Mouse (Mus musculus) stomach, embryonic 16.5 days (tissue): ENCODE measurements around the gene Chrna5. TPM values are rescaled to one million over a fixed set of nuclear protein-coding genes. Genes with fewer than 3 reads are reported as not detected.
"Not testable (repeated sequence)": the region's sequence is repeated elsewhere in the genome, so short reads cannot be mapped to it uniquely, and the experiment has no call there.

ENCODE experiments used
- ATAC-seq: fragments of 200-750 bp; cut with Nextera tagmentation; 2 replicates; pipeline ENCODE4 v1.8.0; 2017; ENCODE audit warnings: moderate number of reproducible peaks, moderate TSS enrichment; ENCODE audit not compliant: insufficient read depth, low FRiP score
- H3K27ac ChIP-seq: fragments of 300-500 bp; sonication (generic); 2 replicates; pipeline ENCODE4 v1.5.1; 2014; ENCODE audit warnings: low read length
- H3K27me3 ChIP-seq: fragments of 300-500 bp; sonication (generic); 2 replicates; pipeline ENCODE4 v1.6.1; 2014; ENCODE audit warnings: low read length, control low read depth, mixed read lengths; ENCODE audit not compliant: control insufficient read depth, insufficient read depth
- H3K36me3 ChIP-seq: fragments of 300-500 bp; sonication (generic); 2 replicates; pipeline ENCODE4 v1.6.1; 2014; ENCODE audit warnings: low read length; ENCODE audit not compliant: control insufficient read depth, insufficient read depth
- H3K4me1 ChIP-seq: fragments of 300-500 bp; sonication (generic); 2 replicates; pipeline ENCODE4 v1.6.1; 2014; ENCODE audit warnings: low read length, control low read depth, mixed read lengths; ENCODE audit not compliant: control insufficient read depth, insufficient read depth
- H3K4me2 ChIP-seq: fragments of 300-500 bp; sonication (generic); 2 replicates; pipeline ENCODE4 v1.6.1; 2014; ENCODE audit warnings: low read depth, low read length, mixed read lengths
- H3K4me3 ChIP-seq: fragments of 300-500 bp; sonication (generic); replicated peaks from 2 replicates; pipeline ENCODE4 v1.5.1; 2014; ENCODE audit warnings: mild to moderate bottlenecking, low read length
- H3K9ac ChIP-seq: fragments of 300-500 bp; sonication (generic); 2 replicates; pipeline ENCODE4 v1.6.1; 2014; ENCODE audit warnings: low read length
- H3K9me3 ChIP-seq: fragments of 300-500 bp; sonication (generic); replicated peaks from 2 replicates; pipeline ENCODE4 v1.6.1; 2016; ENCODE audit warnings: low read length, control low read depth; ENCODE audit not compliant: control insufficient read depth
- WGBS: fragments of 180-500 bp; shearing (Covaris S2); extraction: QIAGEN DNeasy Blood & Tissue Kit; methylation state at CpG from one replicate; pipeline ENCODE4 v1.1.7; 2014; 5-methylcytosine and 5-hydroxymethylcytosine counted together
- polyA plus RNA-seq: library from polyadenylated mRNA; unstranded; fragments of >200 nt; fragmentation: Nextera tagmentation; extraction: Ambion mirVana; gene quantifications from 2 replicates; pipeline ENCODE4 v1.2.1, GENCODE M21; 2015

Chrna5 gene
- 0.44 TPM in 2 replicates for polyA plus RNA-seq

DNA sequence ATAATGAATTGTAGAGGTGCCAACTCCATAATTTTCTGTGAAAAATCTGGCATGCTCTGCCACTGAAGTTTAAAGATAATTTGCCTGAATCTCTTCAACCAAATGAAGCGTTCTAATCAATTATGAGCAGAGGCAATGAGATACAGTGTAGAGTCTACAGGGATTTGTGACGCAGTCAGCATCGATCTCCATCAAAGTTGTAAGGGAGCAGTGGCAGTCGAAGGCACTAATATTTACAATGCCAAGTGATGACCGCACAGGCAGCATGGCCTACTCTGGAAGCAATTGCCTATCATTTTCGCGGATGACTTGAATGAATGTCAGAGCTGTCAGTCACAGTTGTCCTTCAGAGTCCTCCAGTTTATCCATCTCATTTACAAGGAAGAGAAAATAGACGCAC, at the start of gene Chrna5:
Chrna5 (plus strand) TSS at position 207 of the 400 bp plus-strand sequence.
- Histone ChIP-seq H3K4me1 (0 out of 2 replicates have a peak, but pooled peaks cover 4% of the 10 kb centered on the region), H3K9me3 (no peaks in the 10 kb centered on the region), H3K9ac (peak within 1 kb of the TSS; percentile 67), H3K36me3 (no peaks in the 10 kb centered on the region), H3K27ac (no peak within 1 kb of the TSS), H3K27me3 (peaks cover 30% of the 10 kb centered on the region), H3K4me3 (peak within 1 kb of the TSS; percentile 68), H3K4me2 (peak within 1 kb of the TSS; percentile 98)
- 71% methylated on average over 8 of the region's 8 CpGs for WGBS
- ATAC-seq, result no peak

DNA sequence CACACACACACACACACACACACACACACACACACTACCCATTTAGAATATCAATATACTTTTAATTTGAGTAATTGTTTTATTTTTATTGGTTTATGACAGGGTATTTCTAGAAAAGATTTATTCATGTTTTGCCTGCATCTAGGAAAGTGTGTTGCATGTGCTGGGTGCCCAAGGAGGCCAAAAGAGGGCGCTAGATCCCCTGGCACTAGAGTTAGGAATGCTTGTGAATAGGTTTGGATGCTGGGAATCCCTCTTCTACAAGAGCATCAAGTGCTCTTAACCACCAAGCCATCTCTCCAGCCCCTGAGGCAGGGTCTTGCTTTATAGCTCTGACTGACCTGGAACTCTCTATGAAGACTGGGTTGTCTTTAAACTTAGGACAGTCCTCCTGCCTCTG, 48.9 kb upstream of the Chrna5 start:
- no peak overlapping the region for H3K4me2 ChIP-seq
- H3K27me3 ChIP-seq, result no peaks in the 10 kb centered on the region
- 10% methylated on average over 1 of the region's 1 CpGs for WGBS
- no peak overlapping the region for H3K27ac ChIP-seq
- no peaks in the 10 kb centered on the region for H3K4me1 ChIP-seq
- ATAC-seq, result no peak
- H3K4me3 ChIP-seq, result no peak overlapping the region
- H3K36me3 ChIP-seq, result no peaks in the 10 kb centered on the region
- no peak overlapping the region for H3K9ac ChIP-seq
- no peaks in the 10 kb centered on the region for H3K9me3 ChIP-seq

DNA sequence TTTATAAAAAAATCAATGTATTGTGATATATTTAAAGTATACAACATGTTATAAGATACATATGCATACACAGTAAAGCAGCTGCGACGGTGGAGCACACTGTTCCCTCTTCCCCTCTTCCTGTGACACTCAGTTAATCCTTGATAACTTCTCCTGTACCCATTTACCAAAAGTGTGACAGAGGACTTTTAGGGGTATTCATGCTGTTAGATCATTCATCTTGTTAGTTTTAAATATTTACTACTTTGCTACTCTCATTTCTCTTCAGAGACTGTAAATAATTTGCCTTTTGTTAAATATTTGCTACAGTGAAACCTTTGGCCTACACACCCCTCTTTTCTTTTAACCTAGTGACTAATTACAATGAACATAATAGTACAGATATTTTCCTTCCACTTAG, 48.3 kb upstream of the Chrna5 start:
- Histone ChIP-seq H3K9ac (no peak overlapping the region), H3K27ac (no peak overlapping the region), H3K4me2 (no peak overlapping the region), H3K36me3 (no peaks in the 10 kb centered on the region), H3K9me3 (no peaks in the 10 kb centered on the region), H3K4me1 (no peaks in the 10 kb centered on the region), H3K27me3 (no peaks in the 10 kb centered on the region), H3K4me3 (no peak overlapping the region)
- 57% methylated on average over 2 of the region's 2 CpGs for WGBS
- ATAC-seq, result no peak

DNA sequence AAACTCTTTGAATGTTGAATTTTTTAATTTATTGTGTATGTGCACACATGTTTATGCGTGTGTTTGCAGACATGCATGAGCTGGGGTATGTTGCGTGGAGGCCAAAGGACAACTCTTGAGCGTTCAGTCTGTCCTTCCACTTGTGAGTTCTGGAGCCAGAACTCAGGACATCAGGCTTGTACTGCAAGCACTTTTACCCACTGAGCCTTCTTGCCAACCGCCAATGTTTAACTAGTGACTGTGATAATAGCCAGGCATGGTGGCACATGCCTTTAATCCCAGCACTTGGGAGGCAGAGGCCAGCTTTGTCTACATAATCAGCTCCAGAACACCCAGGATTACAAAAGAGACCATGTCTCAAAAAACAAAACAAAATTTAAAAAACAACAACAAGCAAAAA, 38.6 kb upstream of the Chrna5 start:
- H3K9ac ChIP-seq, result no peak overlapping the region
- H3K4me2 ChIP-seq, result no peak overlapping the region
- H3K9me3 ChIP-seq, result no peaks in the 10 kb centered on the region
- no peaks in the 10 kb centered on the region for H3K4me1 ChIP-seq
- no peak for ATAC-seq
- no peaks in the 10 kb centered on the region for H3K36me3 ChIP-seq
- H3K27me3 ChIP-seq, result no peaks in the 10 kb centered on the region
- 86% methylated on average over 4 of the region's 4 CpGs for WGBS
- no peak overlapping the region for H3K27ac ChIP-seq
- no peak overlapping the region for H3K4me3 ChIP-seq

DNA sequence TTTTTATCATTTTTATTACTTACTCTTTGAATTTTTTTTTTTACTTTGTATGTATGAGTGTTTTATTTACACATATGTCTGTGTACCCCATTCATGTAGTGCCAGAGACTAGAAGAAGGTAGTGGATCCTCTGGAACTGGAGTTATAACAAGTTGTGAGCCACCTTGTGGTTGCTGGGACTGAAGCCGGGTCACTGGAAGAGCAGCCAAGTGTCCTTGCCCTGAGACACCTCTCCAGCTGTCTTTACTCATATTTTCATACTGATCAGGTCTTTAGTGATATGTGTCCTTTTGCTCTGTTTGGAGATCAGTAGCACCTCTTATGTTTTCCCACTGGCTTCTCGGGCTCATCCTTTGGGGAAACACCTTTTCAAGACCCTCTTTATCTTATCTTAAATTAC, 36.2 kb upstream of the Chrna5 start:
- ATAC-seq, result no peak
- Histone ChIP-seq H3K9ac (no peak overlapping the region), H3K4me1 (no peaks in the 10 kb centered on the region), H3K9me3 (no peaks in the 10 kb centered on the region), H3K27me3 (no peaks in the 10 kb centered on the region), H3K4me2 (no peak overlapping the region), H3K4me3 (no peak overlapping the region), H3K27ac (no peak overlapping the region), H3K36me3 (no peaks in the 10 kb centered on the region)
- 64% methylated on average over 2 of the region's 2 CpGs for WGBS

DNA sequence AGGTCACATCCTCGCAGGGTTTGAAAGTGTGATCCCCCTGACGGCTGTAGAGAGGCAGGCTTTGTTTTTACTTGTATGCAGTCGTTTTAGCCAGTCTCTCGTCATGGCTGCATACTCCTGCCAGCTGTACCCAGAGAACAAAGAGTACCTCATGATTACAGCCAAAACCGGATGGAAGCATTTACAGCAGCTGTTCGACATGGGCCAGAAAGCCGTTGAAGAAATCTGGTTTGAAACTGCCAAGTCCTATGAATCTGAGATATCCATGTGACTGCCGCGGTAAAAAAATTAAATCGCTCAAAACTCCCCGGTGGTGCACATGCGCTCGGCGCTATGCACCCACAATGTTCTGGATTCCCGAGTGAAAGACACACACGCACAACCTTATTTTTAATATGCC, 34.4 kb upstream of the Chrna5 start:
- H3K4me1 ChIP-seq, result no peaks in the 10 kb centered on the region; the same call in 1 of the 2 replicates
- H3K27ac ChIP-seq, result no peak overlapping the region
- ATAC-seq, result no peak
- H3K27me3 ChIP-seq, result no peaks in the 10 kb centered on the region
- H3K36me3 ChIP-seq, result no peaks in the 10 kb centered on the region
- no peak overlapping the region for H3K4me2 ChIP-seq
- no peak overlapping the region for H3K9ac ChIP-seq
- H3K4me3 ChIP-seq, result no peak overlapping the region
- no peaks in the 10 kb centered on the region for H3K9me3 ChIP-seq
- 64% methylated on average over 16 of the region's 16 CpGs for WGBS

DNA sequence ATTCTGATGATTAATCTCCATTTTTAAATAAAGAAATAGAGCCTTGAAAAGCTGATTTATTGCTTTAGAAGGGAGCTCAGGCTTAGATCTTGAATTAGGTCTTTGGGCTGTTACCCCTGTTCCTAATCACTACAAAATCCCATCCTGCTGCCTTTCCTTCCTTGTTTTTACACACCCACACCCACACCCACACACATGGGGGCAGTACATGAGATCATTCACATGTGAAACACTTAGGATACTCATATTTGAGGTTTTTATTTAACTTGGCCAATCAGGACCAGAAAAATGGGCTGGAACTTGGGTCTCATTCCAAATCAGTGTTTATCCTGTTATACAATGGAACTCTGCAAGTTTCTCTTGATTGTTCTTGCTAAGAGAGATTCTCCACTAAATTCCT, 31.2 kb upstream of the Chrna5 start:
- H3K27ac ChIP-seq, result no peak overlapping the region
- H3K4me2 ChIP-seq, result no peak overlapping the region
- H3K36me3 ChIP-seq, result peaks cover 4% of the 10 kb centered on the region
- no peaks in the 10 kb centered on the region for H3K9me3 ChIP-seq
- H3K9ac ChIP-seq, result no peak overlapping the region
- peaks cover 8% of the 10 kb centered on the region; the same call in 1 of the 2 replicates for H3K4me1 ChIP-seq
- H3K4me3 ChIP-seq, result no peak overlapping the region
- ATAC-seq, result no peak
- no peaks in the 10 kb centered on the region for H3K27me3 ChIP-seq

DNA sequence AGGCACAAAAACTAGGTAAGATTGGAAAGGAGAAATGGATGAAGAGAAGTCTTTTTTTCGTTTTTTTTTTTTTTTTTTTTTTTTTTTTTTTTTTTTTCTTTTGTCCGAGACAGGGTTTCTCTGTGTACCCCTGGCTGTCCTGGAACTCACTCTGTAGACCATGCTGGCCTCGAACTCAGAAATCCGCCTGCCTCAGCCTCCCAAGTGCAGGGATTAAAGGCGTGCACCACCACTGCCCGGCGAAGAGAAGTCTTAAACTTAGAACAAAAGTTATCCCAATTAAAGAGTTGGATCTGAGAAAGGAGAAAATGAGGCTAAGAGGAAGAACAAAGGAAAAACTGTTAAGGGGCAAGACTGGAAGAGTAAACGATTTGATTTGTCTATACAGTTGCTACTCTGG, 30.5 kb upstream of the Chrna5 start:
- peak overlapping the region; percentile 55 for H3K4me2 ChIP-seq
- peak overlapping the region; percentile 56 for H3K27ac ChIP-seq
- not testable (repeated sequence) for H3K4me1 ChIP-seq, H3K36me3 ChIP-seq, H3K9me3 ChIP-seq, H3K27me3 ChIP-seq, ATAC-seq
- WGBS, result 44% methylated on average over 8 of the region's 8 CpGs
- peak overlapping the region; percentile 84 for H3K4me3 ChIP-seq
- H3K9ac ChIP-seq, result peak overlapping the region; percentile 69

DNA sequence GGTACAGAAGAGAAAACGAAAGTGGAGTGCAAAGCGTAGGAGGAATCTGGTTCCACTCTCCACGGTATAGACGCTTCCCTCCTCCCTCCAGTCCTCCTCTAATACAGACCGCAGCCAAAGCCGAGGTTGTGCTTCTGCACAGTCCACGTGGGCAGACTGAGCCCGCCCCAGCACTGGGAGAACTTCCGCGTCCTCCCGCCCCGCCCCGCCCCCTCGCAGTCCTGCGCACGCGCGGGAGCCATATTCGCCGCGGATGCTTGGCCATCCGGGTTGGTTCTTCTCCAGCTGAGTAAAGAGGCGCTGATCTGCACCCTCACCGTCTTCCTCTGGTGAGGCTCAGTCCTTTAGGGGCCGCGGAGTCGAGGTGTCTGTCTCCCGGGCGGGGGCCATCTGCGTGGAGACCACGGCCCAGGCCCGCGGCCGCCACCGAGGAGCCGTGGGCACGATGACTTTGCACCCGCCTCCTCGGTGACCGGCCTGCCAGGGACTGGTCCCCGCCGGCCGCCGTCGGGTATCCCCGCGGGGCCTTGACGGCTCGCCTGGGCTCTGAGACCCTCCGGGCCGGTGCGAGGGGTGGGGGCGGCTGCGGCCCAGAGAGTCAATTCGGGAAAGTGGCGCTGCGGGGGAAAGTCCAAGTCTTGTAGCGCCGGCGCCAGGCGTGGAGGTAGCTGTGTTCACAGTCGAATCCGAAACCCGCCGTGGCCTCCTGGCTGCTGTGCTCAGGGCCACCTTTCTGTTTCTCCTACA, 29.9 kb upstream of the Chrna5 start, which contains the start of the genes Psma4 and AY074887:
Psma4 (plus strand) TSS at position 216 of the 747 bp plus-strand sequence.
AY074887 (minus strand) TSS at position 424 of the 747 bp plus-strand sequence.
- Histone ChIP-seq H3K27ac (peak within 1 kb of the TSS; percentile 96), H3K36me3 (peaks cover 10% of the 10 kb centered on the region), H3K27me3 (no peaks in the 10 kb centered on the region), H3K9ac (peak within 1 kb of the TSS; percentile 94), H3K4me3 (peak within 1 kb of the TSS; percentile 84), H3K4me2 (peak within 1 kb of the TSS; percentile 72), H3K4me1 (peaks cover 8% of the 10 kb centered on the region; the same call in 1 of the 2 replicates), H3K9me3 (no peaks in the 10 kb centered on the region)
- under 1% methylated on average over 65 of the region's 65 CpGs for WGBS
- ATAC-seq, result peak; percentile 100
